ENCODE assay signal across 11 mouse cellular contexts in genomic region chr4:135079859-135080640, GRCm38 (mm10). TPM values are rescaled to one million over a fixed set of nuclear protein-coding genes. Genes with fewer than 3 reads are reported as not detected.
DNase-seq lines count a peak whose midpoint lies in the region; ATAC-seq and TF ChIP-seq lines count a peak whose summit lies in the region.
"Had no signal": no experiment of that assay in that cellular context is flagged by ENCODE, and none has a peak within 500 bp of the region (broad histone marks: within the 10 kb centered on the region; RNA-seq: fewer than 3 reads in every experiment).

No protein-coding gene starts in this region.

- no peak for TF ChIP-seq CTCF in stomach, postnatal 0 days (IDR thresholded peaks at IDR 0.05; ENCODE audit: low read depth)

- no peaks in the 10 kb centered on the region for H3K27me3 ChIP-seq in midbrain, embryonic 11.5 days (ENCODE audit: control insufficient read depth, insufficient read depth, low read length)
- no peaks in the 10 kb centered on the region for H3K27me3 ChIP-seq in midbrain, embryonic 15.5 days (replicated peaks)
- no peaks in the 10 kb centered on the region for H3K27me3 ChIP-seq in stomach, postnatal 0 days (ENCODE audit: control insufficient read depth, insufficient read depth, low read length)

- no peak overlapping the region for H3K27ac ChIP-seq in midbrain, embryonic 11.5 days (ENCODE audit: low read depth, low read length)
- no peak overlapping the region for H3K27ac ChIP-seq in midbrain, embryonic 15.5 days
- H3K27ac ChIP-seq in stomach, postnatal 0 days (replicated peaks), result peak overlapping the region; percentile 18; the same call in 1 of the 2 replicates
- H3K27ac ChIP-seq: layer of hippocampus, adult 2 months had no signal

- H3K9ac ChIP-seq in midbrain, embryonic 11.5 days (ENCODE audit: low read length), result no peak overlapping the region
- H3K9ac ChIP-seq in midbrain, embryonic 15.5 days, result no peak overlapping the region
- H3K9ac ChIP-seq in stomach, postnatal 0 days (ENCODE audit: low read length), result no peak overlapping the region

- DNase-seq in midbrain, embryonic 11.5 days (ENCODE audit: low spot score, missing footprints), result peak; percentile 86
- DNase-seq in R1 (ENCODE audit: low read depth, low spot score), result peak; percentile 13
- DNase-seq in stomach, postnatal 0 days (ENCODE audit: low spot score), result no peak
- DNase-seq in kidney, adult 8-10 months, result no peak
- no peak for DNase-seq in urinary bladder, adult 18-20 months (ENCODE audit: low spot score in 2 of 2)
- no peak for DNase-seq in embryo, embryonic 10 days (ENCODE audit: low spot score)
- DNase-seq: adrenal gland, postnatal 14 days; gastrocnemius, postnatal 10 days had no signal

- WGBS in midbrain, embryonic 11.5 days, result 54% methylated on average over 23 of the region's 23 CpGs
- WGBS in midbrain, embryonic 15.5 days, result 53% methylated on average over 23 of the region's 23 CpGs
- 58% methylated on average over 23 of the region's 23 CpGs for WGBS in stomach, postnatal 0 days

- H3K36me3 ChIP-seq in midbrain, embryonic 11.5 days (ENCODE audit: control insufficient read depth, insufficient read depth, low read length), result no peaks in the 10 kb centered on the region
- H3K36me3 ChIP-seq in midbrain, embryonic 15.5 days (replicated peaks), result no peaks in the 10 kb centered on the region
- no peaks in the 10 kb centered on the region for H3K36me3 ChIP-seq in stomach, postnatal 0 days (ENCODE audit: control insufficient read depth, insufficient read depth, low read length)

- no peak for ATAC-seq in midbrain, embryonic 11.5 days (ENCODE audit: low FRiP score)
- no peak for ATAC-seq in midbrain, embryonic 15.5 days (replicated peaks)
- peak; percentile 92 for ATAC-seq in inflammation-experienced regulatory T-cells, adult 6 months
- ATAC-seq in stomach, postnatal 0 days (ENCODE audit: low FRiP score, low TSS enrichment), result no peak; the same call in 1 of the 2 replicates

- H3K4me1 ChIP-seq in midbrain, embryonic 11.5 days (ENCODE audit: control insufficient read depth, insufficient read depth, low read length), result 0 out of 2 replicates have a peak, but pooled peaks cover 5% of the 10 kb centered on the region
- no peaks in the 10 kb centered on the region for H3K4me1 ChIP-seq in midbrain, embryonic 15.5 days
- H3K4me1 ChIP-seq in stomach, postnatal 0 days (replicated peaks; ENCODE audit: control insufficient read depth, insufficient read depth), result no peaks in the 10 kb centered on the region

- H3K9me3 ChIP-seq in midbrain, embryonic 11.5 days (ENCODE audit: control insufficient read depth, low read length), result no peaks in the 10 kb centered on the region
- H3K9me3 ChIP-seq in midbrain, embryonic 15.5 days, result no peaks in the 10 kb centered on the region
- no peaks in the 10 kb centered on the region for H3K9me3 ChIP-seq in stomach, postnatal 0 days (ENCODE audit: control insufficient read depth, low read length)

- no peak for TF ChIP-seq EP300 in stomach, postnatal 0 days (optimal IDR thresholded peaks at IDR 0.05)

- H3K4me3 ChIP-seq in midbrain, embryonic 11.5 days (ENCODE audit: low read depth, low read length), result no peak overlapping the region
- no peak overlapping the region for H3K4me3 ChIP-seq in midbrain, embryonic 15.5 days
- H3K4me3 ChIP-seq in stomach, postnatal 0 days (ENCODE audit: low read depth, low read length), result no peak overlapping the region
- H3K4me3 ChIP-seq: layer of hippocampus, adult 2 months had no signal

- no peak overlapping the region for H3K4me2 ChIP-seq in midbrain, embryonic 11.5 days
- H3K4me2 ChIP-seq in midbrain, embryonic 15.5 days, result no peak overlapping the region
- H3K4me2 ChIP-seq in stomach, postnatal 0 days (replicated peaks; ENCODE audit: low read depth), result no peak overlapping the region

RNA-seq across cellular contexts. Expression of gene Runx3, which starts 40.4 kb away (rescaled TPM):
- 0.08 TPM in 1 of 2 replicates, not detected in the other for polyA plus RNA-seq in midbrain, embryonic 11.5 days (2014; fragmentation: Nextera tagmentation; extraction: Ambion mirVana)
- not detected in 2 replicates for polyA plus RNA-seq in midbrain, embryonic 15.5 days (2015; fragmentation: Nextera tagmentation; extraction: Ambion mirVana)
- polyA plus RNA-seq in inflammation-experienced regulatory T-cells, adult 6 months (2017; shearing (Covaris generic)), result 10 to 100 TPM in 2 of 3 experiments, 1 to 10 TPM in 1; 9.2 to 26.5 (median 11.1) TPM
- 0.13 and 0.25 TPM in 2 replicates for polyA plus RNA-seq in stomach, postnatal 0 days (2015; fragmentation: Nextera tagmentation; extraction: Ambion mirVana)

Comparison
In these comparisons a context has a peak if more than half of its experiments do, and no peak if none do; other contexts are left out.
1. DNase-seq: peak in midbrain, embryonic 11.5 days (single experiment) and R1 (single experiment); none in stomach, postnatal 0 days (single experiment), kidney, adult 8-10 months (0 of 2), urinary bladder, adult 18-20 months (0 of 2) and embryo, embryonic 10 days (single experiment).